In the genomic region with DNA sequence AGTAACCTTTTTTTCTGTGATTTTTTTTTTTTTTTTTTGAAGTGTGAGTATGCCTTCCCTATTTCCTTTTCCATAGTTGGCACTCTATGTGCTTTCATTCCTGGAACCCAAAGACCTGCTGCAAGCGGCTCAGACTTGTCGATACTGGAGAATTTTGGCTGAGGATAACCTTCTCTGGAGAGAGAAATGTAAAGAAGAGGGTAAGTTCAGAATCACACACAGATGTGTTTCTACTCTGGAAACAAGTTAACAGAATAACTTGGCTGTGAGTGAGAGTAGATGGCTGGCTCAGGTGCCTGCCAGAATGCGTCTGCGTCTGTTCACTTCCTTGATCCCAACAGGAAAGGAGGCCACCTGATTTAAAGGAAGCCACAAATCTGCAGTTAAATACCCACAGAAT, we compare ENCODE assay signal across 25 mouse cellular contexts.
"Had no signal": no experiment of that assay in that cellular context is flagged by ENCODE, and none has a peak within 500 bp of the region (broad histone marks: within the 10 kb centered on the region; RNA-seq: fewer than 3 reads in every experiment).

No protein-coding gene starts in this region.

- H3K9me3 ChIP-seq: limb, embryonic 10.5 days; limb, embryonic 13.5 days; liver, embryonic 12.5 days; liver, embryonic 15.5 days; lung, embryonic 15.5 days; megakaryocyte, embryonic 14.5 days; midbrain, embryonic 10.5 days; midbrain, embryonic 15.5 days; neural tube, embryonic 12.5 days; neural tube, embryonic 15.5 days had no signal

- H3K27me3 ChIP-seq: limb, embryonic 13.5 days; liver, embryonic 12.5 days; liver, embryonic 15.5 days; lung, embryonic 15.5 days; megakaryocyte, embryonic 14.5 days; midbrain, embryonic 15.5 days; neural tube, embryonic 12.5 days; neural tube, embryonic 15.5 days had no signal

- H3K4me3 ChIP-seq: limb, embryonic 10.5 days; limb, embryonic 13.5 days; liver, embryonic 12.5 days; liver, embryonic 15.5 days; lung, embryonic 15.5 days; megakaryocyte, embryonic 14.5 days; midbrain, embryonic 10.5 days; midbrain, embryonic 15.5 days; neural tube, embryonic 12.5 days; neural tube, embryonic 15.5 days had no signal

- H3K27ac ChIP-seq: limb, embryonic 10.5 days; limb, embryonic 13.5 days; liver, embryonic 12.5 days; liver, embryonic 15.5 days; lung, embryonic 15.5 days; midbrain, embryonic 10.5 days; midbrain, embryonic 15.5 days; neural tube, embryonic 12.5 days; neural tube, embryonic 15.5 days; stomach, postnatal 0 days had no signal

- DNase-seq: kidney, adult 8-10 months; kidney, postnatal 14 days; kidney, postnatal 4 days; layer of hippocampus, adult 9-11 months; liver; lung, adult 18-20 months; lung, postnatal 10 days; lung, postnatal 36 days; right cerebral cortex, adult 18-20 months; right cerebral cortex, postnatal 14 days; right cerebral cortex, postnatal 4 days; thymus, adult 2 months; thymus, postnatal 14 days; thymus, postnatal 4 days had no signal

- H3K9ac ChIP-seq: limb, embryonic 13.5 days; liver, embryonic 12.5 days; liver, embryonic 15.5 days; lung, embryonic 15.5 days; midbrain, embryonic 15.5 days; neural tube, embryonic 12.5 days; neural tube, embryonic 15.5 days had no signal

- H3K4me1 ChIP-seq: limb, embryonic 10.5 days; limb, embryonic 13.5 days; liver, embryonic 12.5 days; liver, embryonic 15.5 days; lung, embryonic 15.5 days; midbrain, embryonic 10.5 days; midbrain, embryonic 15.5 days; neural tube, embryonic 12.5 days; neural tube, embryonic 15.5 days had no signal

- H3K4me2 ChIP-seq: limb, embryonic 13.5 days; liver, embryonic 12.5 days; liver, embryonic 15.5 days; lung, embryonic 15.5 days; midbrain, embryonic 15.5 days; neural tube, embryonic 12.5 days; neural tube, embryonic 15.5 days had no signal

- ATAC-seq: liver, embryonic 12.5 days; midbrain, embryonic 15.5 days had no signal
